Mouse (Mus musculus): ENCODE measurements around the gene Olfr620. TPM values are rescaled to one million over a fixed set of nuclear protein-coding genes. Genes with fewer than 3 reads are reported as not detected.

Gene Olfr620
- total RNA-seq (2021), result not detected
- long read RNA-seq, result 0 reads

- DNase-seq (ENCODE audit: low spot score in 2 of 2), result no peak
These were observed at the start of gene Olfr620 for GRCm38 (mm10) chr7:103612434-103612833. TSS of gene Olfr620 (minus strand) at chr7:103612534.

- no peak for DNase-seq (ENCODE audit: low spot score in 2 of 2)
These were observed 31.7 kb upstream of the Olfr620 start for GRCm38 (mm10) chr7:103644070-103644469.

- no peak for DNase-seq (ENCODE audit: low spot score in 2 of 2)
These were observed 30.3 kb upstream of the Olfr620 start, which contains the start of gene Olfr622 for GRCm38 (mm10) chr7:103642602-103643001. TSS of gene Olfr622 (minus strand) at chr7:103642702.

- DNase-seq (ENCODE audit: low spot score in 2 of 2), result no peak
These were observed 24.5 kb upstream of the Olfr620 start for GRCm38 (mm10) chr7:103636795-103637194.

- DNase-seq (ENCODE audit: low spot score in 2 of 2), result no peak
These were observed 4.9 kb downstream of the Olfr620 start for GRCm38 (mm10) chr7:103607425-103607824.

- DNase-seq (ENCODE audit: low spot score in 2 of 2), result no peak
These were observed 12.1 kb downstream of the Olfr620 start, which contains the start of gene Olfr619 for GRCm38 (mm10) chr7:103600275-103600674. TSS of gene Olfr619 (plus strand) at chr7:103600575.

- no peak for DNase-seq (ENCODE audit: low spot score in 2 of 2)
These were observed 22.5 kb downstream of the Olfr620 start, which contains the start of gene Olfr618 for GRCm38 (mm10) chr7:103589803-103590202. TSS of gene Olfr618 (plus strand) at chr7:103590103.

- DNase-seq (ENCODE audit: low spot score in 2 of 2), result no peak
These were observed 39.6 kb downstream of the Olfr620 start, which contains the start of gene Olfr617 for GRCm38 (mm10) chr7:103572761-103573160. TSS of gene Olfr617 (plus strand) at chr7:103573061.

GRCm38 (mm10) chr7:103569043-103569442 lies 43.3 kb downstream of the Olfr620 start, which contains the start of gene Olfr616:
TSS of gene Olfr616 (minus strand) at chr7:103569143.
- no peak for DNase-seq (ENCODE audit: low spot score in 2 of 2)

GRCm38 (mm10) chr7:103555779-103556178 lies 56.6 kb downstream of the Olfr620 start, which contains the start of gene Olfr615:
TSS of gene Olfr615 (plus strand) at chr7:103556079.
- DNase-seq (ENCODE audit: low spot score in 2 of 2), result no peak

Small RNA genes within 50 kb of the gene (microRNA-seq; reads per million reads assigned to microRNA genes)
- gene Gm26506, result 0 reads per million in 2 experiments

Other genes starting within 250 kb of the Olfr620 start
- gene Olfr601, start 249.9 kb downstream of the Olfr620 start, total RNA-seq (2021), result not detected
- gene Olfr603, start 226.4 kb downstream of the Olfr620 start, total RNA-seq (2021), result not detected
- gene Usp17lc, start 197.5 kb downstream of the Olfr620 start, total RNA-seq (2021), result not detected
- not detected for gene Olfr605, start 167.1 kb downstream of the Olfr620 start, total RNA-seq (2021)
- not detected for gene Olfr606, start 163.5 kb downstream of the Olfr620 start, total RNA-seq (2021)
- not detected for gene Olfr607, start 148.4 kb downstream of the Olfr620 start, total RNA-seq (2021)
- gene Olfr608, start 142.7 kb downstream of the Olfr620 start, total RNA-seq (2021), result not detected
- not detected for gene Olfr609, start 114.5 kb downstream of the Olfr620 start, total RNA-seq (2021)
- not detected for gene Olfr610, start 100.4 kb downstream of the Olfr620 start, total RNA-seq (2021)
- not detected for gene Olfr611, start 91.7 kb downstream of the Olfr620 start, total RNA-seq (2021)
- not detected for gene Olfr612, start 69.8 kb downstream of the Olfr620 start, total RNA-seq (2021)
- not detected for gene Olfr613, start 64.5 kb downstream of the Olfr620 start, total RNA-seq (2021)
- gene Olfr615, start 56.5 kb downstream of the Olfr620 start, total RNA-seq (2021), result not detected
- gene Olfr616, start 43.4 kb downstream of the Olfr620 start, total RNA-seq (2021), result not detected
- not detected for gene Olfr617, start 39.5 kb downstream of the Olfr620 start, total RNA-seq (2021)
- not detected for gene Olfr618, start 22.4 kb downstream of the Olfr620 start, total RNA-seq (2021)
- gene Olfr619, start 12.0 kb downstream of the Olfr620 start, total RNA-seq (2021), result not detected
- gene Olfr622, start 30.2 kb upstream of the Olfr620 start, total RNA-seq (2021), result not detected
- not detected for gene Olfr623, start 51.2 kb upstream of the Olfr620 start, total RNA-seq (2021)
- gene Olfr624, start 58.7 kb upstream of the Olfr620 start, total RNA-seq (2021), result under 1 TPM in 1 of 2 experiments, not detected in 1; 0.21 TPM
- not detected for gene Olfr625-ps1, start 70.2 kb upstream of the Olfr620 start, total RNA-seq (2021)
- gene Olfr243, start 102.1 kb upstream of the Olfr620 start, total RNA-seq (2021), result not detected
- gene Olfr628, start 117.8 kb upstream of the Olfr620 start, total RNA-seq (2021), result not detected
- not detected for gene Olfr629, start 132.4 kb upstream of the Olfr620 start, total RNA-seq (2021)
- not detected for gene Olfr630, start 144.8 kb upstream of the Olfr620 start, total RNA-seq (2021)
- not detected for gene Olfr69, start 159.1 kb upstream of the Olfr620 start, total RNA-seq (2021)
- not detected for gene Olfr68, start 167.2 kb upstream of the Olfr620 start, total RNA-seq (2021)
- gene Olfr67, start 179.3 kb upstream of the Olfr620 start, total RNA-seq (2021), result not detected
- 10 to 100 TPM; 83.8 to 97.7 TPM for gene Hbb-bt, start 201.5 kb upstream of the Olfr620 start, total RNA-seq (2021)
- gene Hbb-bs, start 215.6 kb upstream of the Olfr620 start, total RNA-seq (2021), result 100 to 1,000 TPM; 744 to 802 TPM
- not detected for gene Hbb-bh2, start 228.0 kb upstream of the Olfr620 start, total RNA-seq (2021)
- gene Hbb-bh1, start 230.6 kb upstream of the Olfr620 start, total RNA-seq (2021), result not detected
- gene Hbb-y, start 240.7 kb upstream of the Olfr620 start, total RNA-seq (2021), result not detected